Mouse (Mus musculus): ENCODE data around the gene Tcf3.

The Tcf3 gene

DNA sequence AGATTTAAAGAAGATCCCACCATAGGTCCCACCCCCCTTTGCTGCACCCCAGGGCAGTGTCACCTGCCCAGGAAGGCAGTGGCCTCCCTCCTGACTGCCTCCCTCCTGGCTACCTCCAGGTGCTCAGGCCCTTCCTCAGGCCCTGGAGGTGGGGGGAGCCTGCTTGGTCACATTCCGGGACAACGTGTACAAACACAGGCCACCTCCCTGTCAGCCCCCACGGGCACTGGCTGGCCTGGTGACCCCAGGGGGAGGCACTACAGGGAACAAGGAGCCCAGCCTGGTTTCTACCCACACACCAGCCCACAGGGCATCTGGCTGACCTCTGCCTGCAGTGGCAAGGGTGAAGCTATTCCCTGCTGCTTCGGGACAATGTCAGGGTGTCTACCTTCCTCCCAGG, 4.5 kb upstream of the Tcf3 start:
- DNase-seq (ENCODE audit: low spot score), result no peak

DNA sequence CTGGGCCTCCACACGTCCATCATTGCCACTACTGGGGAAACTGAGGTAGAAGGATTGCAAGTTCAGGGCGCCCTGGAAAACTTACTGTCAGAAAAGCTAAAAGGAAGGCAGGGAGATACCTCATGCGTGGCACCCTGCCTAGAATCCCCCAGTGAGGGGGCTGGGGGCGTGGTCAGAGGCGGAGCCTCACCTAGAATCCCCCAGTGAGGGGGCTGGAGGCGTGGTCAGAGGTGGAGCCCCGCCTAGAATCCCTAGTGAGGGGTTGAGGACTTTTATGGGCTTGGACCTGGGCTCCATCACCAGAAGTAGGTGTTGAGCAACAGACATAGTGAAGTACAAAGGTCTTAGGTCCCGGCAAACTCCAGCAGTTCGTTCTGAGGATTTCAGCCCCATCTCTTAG, 2.8 kb upstream of the Tcf3 start:
- no peak for DNase-seq (ENCODE audit: low spot score)

DNA sequence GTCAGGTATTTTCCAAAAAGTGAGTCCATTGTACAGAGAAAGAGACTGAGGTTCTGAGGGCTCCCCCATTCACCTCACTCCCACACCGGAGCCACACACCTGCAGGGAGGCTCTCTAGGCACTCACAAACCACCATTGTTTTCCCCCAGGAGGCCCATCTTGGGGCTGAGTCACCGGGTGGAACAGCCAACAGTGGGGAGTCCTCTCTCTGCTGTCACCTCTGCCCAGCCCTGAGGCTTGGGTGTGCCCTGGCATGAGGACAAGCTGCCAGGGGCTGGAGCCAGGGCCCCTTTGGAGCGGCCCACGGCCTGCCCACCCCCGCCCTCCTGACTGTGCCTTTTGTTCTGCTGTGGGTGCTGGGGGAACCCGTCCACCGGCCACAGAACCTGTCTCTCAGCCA, 2.3 kb upstream of the Tcf3 start:
- DNase-seq (ENCODE audit: low spot score), result no peak

DNA sequence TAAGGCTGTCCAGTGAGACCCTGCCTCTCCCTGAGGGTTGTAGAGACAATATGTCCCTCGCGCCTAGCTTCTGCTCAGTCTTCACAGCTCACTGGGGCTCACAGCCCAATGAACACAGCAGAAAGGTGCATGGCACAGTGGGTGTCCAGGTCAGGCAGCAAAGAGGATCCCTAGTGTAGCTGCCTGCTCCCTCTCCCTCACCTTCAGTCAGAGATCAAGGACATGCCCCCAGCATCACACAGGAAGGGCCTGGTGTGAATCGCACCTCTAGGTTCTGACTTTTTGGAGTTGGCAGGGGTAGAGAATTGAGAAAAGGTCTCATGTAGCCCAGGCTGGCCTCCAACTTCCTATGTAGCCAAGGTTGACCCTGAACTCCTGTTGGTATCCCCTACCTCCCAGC, 1.4 kb upstream of the Tcf3 start:
- no peak for DNase-seq (ENCODE audit: low spot score)

DNA sequence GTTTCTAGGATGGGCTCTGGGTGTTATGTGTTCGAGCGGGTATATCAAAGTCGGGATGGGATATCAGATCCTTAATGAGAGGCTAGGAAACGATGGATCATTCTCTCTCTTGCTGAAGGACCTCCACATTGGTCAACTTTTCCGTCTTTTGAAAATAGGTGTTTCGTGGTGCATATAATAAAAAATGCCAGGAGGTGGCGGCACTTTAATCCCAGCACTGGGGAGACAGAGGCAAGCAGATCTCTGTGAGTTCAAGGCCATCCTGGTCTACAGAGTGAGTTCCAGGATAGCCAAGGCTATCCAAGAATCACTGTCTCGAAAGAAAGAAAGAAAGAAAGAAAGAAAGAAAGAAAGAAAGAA, 766 bp upstream of the Tcf3 start:
- no peak for DNase-seq (ENCODE audit: low spot score)

DNA sequence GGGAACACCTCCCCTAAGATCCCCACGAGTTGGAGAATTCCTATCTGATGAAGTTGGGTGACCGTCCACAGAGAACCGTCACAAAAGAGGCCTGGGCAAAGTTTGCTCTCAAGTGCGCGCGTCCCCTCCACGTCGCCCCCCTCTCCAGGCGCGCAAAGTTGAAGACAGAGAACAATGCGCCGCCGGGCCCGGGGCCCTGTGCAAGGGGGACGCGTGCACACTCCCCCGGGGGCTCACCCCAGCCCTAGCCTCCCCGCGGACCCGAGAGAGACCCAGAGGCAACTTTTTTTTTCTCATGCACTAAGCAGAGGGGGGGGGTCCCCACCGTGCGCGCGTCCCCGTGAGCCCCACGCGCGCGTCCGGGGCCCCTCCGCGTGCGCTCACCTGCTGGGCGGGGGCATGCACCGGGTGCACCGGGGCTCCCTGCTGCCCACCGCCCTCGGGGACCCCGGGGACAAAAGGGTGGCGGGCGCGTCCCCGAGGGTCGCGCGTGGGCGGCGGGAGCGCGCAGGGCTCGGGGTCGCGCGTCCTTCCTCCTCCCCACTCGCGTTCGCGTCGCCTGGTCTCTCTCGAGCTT, 423 bp downstream of the Tcf3 start:
- no peak for DNase-seq (ENCODE audit: low spot score)

DNA sequence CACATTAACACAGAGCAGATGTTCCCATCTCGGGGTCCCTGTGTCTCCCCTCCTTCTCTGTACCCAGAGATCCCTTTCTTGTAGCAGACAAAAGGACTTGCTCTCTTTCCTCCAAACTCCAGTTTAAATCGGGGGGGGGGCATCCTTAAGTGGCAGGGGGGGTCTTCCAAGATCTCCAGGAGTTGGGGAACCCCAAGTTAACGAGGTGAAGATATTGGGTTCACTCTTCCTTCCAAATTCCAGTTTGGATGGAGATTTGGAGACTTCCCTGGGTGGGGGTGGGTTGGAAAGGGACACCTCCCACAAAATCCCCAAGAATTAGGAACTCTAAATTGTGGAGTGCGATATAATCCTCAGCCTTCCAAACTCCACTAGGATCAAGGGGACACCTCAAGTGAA, 1.1 kb downstream of the Tcf3 start:
- DNase-seq (ENCODE audit: low spot score), result no peak

DNA sequence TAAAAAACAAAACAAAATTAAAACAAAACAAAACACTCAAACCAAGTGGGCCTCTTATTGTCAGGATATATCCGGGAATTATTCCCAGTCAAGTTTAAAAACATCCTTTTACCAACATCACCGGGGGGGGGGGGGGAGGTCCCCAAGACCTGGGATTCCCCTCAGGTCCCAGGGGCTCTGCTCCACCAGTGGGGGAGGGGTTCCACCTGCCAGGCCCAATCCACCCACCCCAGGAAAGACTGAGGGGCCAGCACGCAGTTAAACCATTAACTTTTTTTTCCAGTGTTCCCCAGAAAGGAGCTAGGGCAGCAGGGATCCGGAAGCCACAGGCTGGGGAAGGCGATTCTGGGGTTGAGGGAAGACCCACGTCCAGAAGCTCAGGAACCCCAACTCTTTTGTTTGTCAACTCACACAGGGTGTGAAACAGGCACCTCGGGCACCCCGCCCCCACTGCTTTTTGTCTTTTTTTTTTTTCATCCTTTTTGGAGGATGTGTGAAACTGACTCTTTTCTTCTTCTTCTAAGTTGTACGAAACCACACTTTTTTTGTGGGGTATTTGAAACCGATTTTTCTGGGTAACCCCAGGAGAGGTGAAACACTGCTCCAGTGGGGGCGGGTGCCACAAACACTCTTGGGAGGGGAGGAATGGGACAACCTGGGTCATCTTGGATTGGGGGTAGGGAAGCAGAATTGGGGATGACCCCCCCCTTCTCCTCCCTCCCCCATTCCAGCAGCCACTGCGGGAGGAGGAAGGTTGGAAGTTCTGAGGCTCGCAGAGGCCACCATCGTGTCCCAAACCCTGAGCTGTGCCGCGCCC, 1.7 kb downstream of the Tcf3 start:
- no peak for DNase-seq (ENCODE audit: low spot score)

DNA sequence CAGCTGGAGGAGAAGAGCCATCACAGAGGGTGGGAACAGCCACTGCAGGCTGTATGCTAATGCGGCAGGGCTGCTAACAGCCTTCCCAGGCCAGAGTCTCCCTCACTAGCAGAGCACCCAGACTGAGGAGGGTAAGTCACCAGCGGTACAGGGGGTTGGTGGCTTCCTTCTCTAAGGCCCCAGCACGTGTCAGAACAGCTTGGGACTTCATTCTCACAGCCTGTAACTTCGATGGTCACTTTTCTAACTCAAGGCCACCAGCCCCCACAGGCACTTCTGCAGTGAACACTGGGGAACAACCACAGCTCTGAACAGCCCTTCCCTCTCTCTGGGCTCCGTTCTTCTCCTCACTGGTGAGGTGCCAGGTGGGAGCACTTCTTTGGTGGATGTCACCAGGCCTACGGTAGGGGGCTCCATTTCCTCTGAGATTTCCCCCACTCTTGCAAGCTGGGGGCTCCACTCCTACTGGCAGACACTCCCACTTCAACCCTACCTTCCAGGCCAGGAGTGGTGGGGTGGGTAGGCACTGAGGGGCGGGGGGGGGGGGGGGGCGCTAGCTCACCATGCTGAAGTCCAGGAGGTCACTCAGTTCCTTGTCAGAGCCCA, 3.0 kb downstream of the Tcf3 start:
- no peak for DNase-seq (ENCODE audit: low spot score)

DNA sequence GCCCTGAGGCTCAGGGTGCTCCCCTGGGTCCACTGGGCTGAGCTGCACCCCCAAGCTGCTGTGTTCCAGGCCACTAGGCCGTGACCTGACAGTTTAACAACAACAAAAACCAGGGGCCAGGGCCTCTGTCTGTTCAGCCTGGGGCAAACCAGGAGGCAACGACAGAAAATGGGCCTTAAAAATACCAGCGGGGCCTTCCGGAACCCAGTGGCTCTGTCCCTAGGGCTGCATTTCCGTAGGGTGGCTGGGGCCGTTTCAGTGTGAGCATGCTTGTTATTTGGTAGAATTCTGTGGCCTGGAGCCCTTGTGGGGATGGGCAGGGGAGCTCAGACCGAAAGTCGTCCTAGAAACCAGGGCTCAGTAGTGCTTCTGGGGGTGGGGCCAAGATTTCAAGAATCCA, 3.6 kb downstream of the Tcf3 start:
- DNase-seq (ENCODE audit: low spot score), result no peak

DNA sequence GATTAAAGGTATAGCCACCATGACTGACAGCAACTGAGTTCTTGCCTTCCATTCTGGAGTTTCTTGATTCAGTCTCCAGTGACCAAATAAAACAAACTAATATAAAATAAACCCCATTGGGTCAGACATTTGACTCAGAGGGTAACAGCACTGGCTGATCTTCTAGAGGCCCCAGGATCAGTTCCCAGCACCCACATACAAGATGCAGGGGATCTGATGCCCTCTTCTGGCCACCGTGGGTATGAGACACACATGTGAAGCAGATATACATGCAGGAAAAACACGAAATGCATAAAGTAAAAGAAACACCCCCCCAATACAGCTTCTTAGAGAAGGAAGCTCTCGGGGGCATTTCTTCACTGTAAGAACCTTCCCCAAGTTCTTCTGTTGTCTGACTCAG, 8.4 kb downstream of the Tcf3 start:
- no peak for DNase-seq (ENCODE audit: low spot score)

DNA sequence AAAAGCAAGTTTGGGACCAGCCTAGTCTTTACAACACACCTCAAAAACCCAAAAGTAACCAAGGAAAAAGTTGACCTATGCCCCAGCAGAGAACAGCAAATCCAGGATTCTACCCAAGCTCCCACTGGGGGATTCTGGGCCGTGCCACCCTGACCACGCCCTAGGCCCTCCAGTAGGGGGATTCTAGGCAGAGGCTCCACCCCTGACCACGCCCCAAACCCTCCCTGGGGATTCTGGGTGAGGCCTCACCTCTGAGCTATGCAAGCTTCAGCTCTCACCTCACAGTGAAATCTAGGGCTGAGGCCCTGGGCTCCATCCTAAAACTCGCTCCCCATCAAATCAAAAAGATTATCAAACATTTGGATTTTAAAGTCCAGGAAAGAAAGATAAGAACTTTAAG, 9.9 kb downstream of the Tcf3 start:
- DNase-seq (ENCODE audit: low spot score), result no peak

DNA sequence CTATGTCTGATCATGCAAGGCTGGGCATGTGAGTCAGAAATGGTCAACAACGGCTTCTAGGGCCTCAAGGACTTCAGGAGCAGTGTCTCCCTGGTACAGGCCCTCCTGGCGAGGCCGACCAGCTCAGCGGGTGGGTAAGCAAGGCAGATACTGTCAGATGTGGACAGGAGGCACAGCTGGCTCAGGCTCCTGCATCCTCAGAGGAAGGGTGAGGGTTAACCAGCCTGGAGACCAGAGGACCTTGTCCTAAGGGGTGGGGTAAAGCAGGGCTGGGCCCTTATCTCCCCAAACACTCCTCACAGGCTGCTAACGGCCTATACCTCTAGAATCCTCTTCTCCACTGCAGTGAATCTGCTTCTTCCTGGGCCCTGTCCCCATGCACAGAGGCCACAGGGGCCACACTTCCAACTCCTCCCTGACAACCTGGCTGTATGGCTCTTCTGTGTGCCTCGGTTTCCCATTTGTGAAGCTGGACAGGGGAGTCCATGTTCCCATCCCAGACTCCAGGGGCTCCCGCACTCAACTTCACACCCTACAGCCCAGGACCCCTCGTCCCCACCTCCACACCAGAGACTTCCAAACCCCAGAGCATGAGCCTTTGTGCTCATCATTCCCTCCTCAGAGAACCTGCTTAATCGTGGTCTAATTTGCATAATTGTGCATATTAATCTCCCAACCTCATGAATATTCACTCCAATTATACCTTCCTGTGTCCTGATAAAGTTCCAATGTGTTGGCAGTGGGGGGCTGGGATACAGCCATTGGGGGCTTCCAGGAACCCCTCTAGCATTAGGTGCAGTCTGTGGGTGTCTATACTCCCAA, 11.6 kb downstream of the Tcf3 start:
- no peak for DNase-seq (ENCODE audit: low spot score)

DNA sequence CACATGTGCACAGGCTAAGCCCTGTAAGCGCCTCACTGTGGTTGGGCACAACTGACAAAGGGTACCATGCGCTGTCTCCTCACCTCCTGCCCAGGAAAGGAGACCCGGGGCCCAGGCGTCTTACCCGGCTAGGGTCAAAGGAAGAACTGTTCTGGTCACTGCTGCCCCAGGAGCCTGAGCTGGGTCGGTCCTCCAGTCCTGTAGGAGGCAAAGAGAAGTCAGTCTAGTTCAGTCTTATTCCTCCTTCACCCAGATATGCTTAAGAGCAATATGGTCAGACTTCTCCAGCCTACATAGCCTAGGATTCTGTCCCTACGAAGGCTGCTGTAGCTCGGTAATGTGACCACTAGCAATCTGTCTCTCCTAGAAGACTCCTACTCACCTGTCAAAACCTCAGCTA, 12.2 kb downstream of the Tcf3 start:
- DNase-seq (ENCODE audit: low spot score), result no peak

DNA sequence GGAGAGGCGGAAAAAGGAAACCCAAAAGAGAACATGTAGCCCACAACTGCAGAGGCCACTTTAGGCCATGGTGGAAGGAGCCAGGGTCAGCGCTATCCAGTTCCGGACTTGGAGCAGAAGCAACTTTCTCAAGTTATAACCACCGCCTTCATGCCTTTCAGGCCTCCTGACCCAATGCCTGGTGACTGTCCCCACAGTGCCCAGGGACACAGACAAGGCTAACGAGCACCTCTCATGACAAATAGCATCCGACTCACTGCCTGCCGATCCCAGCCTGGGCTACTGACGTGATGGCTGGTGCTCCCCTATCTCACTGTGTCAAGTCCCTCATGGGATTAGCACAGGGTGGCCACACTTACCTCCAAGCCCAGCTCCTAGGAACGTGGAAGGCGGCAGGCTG, 12.7 kb downstream of the Tcf3 start:
- no peak for DNase-seq (ENCODE audit: low spot score)

DNA sequence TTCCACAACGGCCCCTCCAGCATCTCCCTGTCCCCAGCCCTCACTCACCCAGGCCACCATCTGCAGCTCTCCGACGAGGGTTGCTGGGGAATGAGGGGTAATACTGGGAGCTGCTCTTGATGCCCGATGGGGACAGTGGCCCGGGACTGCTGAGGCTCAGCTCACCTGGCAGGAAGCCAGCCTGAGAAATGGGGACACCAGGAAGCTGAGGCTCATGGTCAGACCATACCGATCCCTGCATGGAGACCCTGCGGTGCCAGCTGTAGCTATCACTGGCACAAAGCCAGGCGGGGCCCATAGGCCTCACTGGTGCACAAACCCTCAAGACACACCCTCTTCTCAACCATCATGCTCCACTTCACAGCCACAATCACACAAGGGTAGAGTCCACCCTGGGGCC, 14.0 kb downstream of the Tcf3 start:
- DNase-seq (ENCODE audit: low spot score), result no peak

DNA sequence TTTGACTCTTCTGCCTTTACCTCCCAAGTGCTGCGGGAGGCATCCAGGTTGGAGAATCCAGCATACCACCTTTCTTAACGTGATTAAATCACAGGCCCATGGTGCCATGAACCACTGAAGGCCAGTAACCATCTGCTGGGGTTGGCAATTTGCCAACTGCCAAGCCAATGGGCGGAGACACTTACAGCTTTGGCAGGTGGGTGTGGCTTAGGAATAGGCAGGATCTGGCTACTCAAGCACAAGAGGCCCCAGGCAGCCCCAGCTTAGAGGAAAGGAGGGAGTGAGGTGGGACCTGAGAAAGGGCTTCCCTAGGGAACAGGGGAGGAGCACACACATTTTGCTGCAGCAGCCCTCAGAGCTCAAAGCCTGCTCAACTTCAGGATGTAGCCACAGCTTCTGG, 15.1 kb downstream of the Tcf3 start:
- peak; percentile 47 for DNase-seq (ENCODE audit: low spot score)

DNA sequence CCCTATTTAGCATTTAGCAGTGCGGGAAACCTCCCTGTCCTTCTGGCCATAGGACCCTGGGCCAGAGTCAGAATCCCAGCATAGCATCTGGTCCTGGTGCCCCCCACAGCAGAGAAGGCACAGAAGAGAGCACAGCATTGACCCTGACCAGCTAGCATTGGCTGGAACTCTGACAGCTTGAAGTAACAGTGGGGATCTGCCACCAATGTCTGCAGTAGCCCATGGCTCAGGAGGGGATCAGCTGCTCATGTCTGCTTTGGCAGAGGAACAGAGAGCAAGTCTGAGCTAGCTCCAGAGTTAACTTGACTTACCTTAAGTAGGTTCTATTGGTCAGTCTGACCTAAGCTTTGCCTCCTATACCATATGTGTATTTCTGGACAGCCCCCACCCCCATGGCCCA, 15.6 kb downstream of the Tcf3 start:
- no peak for DNase-seq (ENCODE audit: low spot score)

DNA sequence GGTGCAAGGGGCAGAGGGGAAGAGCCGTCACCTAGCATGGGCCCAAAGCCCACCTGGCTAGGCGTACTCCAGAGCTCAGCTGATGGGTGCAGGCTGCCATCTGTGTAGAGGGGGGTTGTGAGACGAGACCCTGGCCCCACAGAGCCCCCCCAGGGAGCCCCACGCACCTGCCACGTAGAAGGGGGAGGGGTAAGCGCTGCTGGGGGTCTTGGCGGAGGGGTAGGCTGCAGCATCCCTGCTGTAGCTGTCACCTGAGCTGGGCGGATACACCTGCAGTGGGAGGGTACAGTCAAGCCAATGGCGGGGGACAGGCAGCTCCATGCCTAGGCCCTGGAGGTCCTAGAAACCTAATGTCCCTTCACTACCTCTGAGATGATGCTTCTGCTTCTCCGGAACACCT, 16.1 kb downstream of the Tcf3 start:
- DNase-seq (ENCODE audit: low spot score), result no peak

DNA sequence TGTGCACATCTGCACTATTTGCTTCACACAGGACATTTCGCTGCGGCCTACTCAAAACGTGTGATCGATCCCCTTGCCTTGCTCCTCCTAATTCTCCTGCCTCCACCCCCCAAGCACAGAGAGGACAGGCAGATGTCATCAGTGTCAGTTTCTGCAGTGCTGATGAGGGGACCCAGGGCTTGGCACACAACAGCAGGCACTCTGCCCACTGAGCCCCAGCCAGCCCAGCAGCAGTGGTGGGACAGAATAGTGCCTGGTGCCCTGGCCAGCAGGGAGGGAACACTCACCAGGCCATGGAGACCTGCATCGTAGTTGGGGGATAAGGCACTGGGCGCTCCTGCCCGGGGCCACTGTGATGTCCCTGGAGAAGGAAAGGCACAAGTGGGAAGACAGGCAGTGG, 17.9 kb downstream of the Tcf3 start:
- no peak for DNase-seq (ENCODE audit: low spot score)

DNA sequence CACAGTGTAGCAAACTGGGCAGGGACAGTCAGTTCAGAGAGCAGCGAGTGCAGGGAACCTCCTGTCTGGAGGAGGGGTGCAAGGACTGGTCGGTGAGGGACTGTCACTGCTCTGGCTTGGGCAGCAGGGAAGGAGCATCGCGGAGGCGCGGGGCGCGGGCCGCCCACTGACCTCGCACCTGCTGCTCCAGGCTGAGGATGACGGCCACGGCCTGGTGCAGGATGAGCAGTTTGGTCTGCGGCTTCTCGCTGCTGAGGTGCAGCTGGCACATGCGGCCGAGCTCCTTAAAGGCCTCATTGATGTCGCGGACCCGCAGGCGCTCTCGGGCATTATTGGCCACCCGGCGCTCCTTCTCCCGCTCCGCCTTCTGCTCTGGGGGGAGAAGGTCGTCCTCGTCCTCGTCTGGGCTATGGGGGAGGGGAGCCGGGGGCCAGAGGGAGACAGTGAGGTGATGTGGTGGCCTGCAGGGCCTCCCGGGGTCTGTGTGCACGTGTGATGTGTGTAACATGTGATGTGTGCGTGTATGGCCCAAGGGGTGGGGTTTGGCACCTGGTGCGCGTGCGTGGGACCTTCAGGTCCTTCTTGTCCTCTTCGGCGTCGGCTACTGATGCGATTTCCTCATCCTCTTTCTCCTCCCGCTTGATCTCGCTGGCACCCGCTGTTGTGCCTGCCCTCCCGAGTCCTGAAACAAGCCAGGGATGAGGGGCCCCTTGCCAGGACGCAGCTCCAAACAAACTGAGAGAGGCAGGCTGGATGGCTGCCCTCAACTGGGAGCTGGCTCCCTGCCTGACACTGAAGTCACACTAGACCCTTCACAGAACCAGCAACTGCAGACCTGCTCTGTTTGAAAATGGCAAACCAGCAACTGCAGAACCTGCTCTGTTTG, 20.5 kb downstream of the Tcf3 start:
- no peak for DNase-seq (ENCODE audit: low spot score)

DNA sequence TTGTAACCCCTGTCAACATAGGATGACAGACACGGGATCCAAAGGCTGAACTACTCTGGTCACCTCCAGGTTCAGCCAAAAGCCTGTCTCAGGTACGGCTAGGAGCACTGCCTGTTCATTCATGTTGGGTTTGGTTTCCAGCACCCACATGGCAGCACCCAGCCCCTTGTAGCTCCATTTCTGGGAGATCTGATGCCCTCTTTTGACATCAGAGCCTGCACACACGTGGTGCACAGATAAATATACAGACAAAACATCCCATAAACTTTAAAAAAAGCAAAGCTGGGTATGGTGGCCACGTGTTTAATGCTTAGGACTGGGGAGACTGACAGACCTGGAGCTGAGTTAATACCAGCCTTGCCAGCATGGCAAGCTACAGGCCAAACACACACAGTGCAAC, 25.5 kb downstream of the Tcf3 start:
- no peak for DNase-seq (ENCODE audit: low spot score)
